Mouse (Mus musculus): Measurements from ENCODE around the gene Cox4i2.

- TF ChIP-seq POLR2A (IDR thresholded peaks at IDR 0.05; ENCODE audit: insufficient read depth, low read length) (no peak), CTCF (IDR thresholded peaks at IDR 0.05; ENCODE audit: low read depth, low read length) (no peak), EP300 (IDR thresholded peaks at IDR 0.05; ENCODE audit: insufficient read depth, low read depth, low read length) (no peak)
Observed at GRCm38 (mm10) chr2:152772231-152772630, 18.3 kb downstream of the Cox4i2 start.
